ENCODE assay signal across 8 mouse cellular contexts in genomic region chr8:83973161-83974031, GRCm38 (mm10). TPM values are rescaled to one million over a fixed set of nuclear protein-coding genes. Genes with fewer than 3 reads are reported as not detected.
A peak's percentile ranks its signal among the peaks of the same experiment; 100 is the strongest.
DNase-seq lines count a peak whose midpoint lies in the region; ATAC-seq lines count a peak whose summit lies in the region.

No protein-coding gene starts in this region.

- peaks cover 11% of the 10 kb centered on the region for H3K4me1 ChIP-seq in neural tube, embryonic 11.5 days (ENCODE audit: control insufficient read depth, insufficient read depth, low read length)
- peaks cover 12% of the 10 kb centered on the region; the same call in 1 of the 2 replicates for H3K4me1 ChIP-seq in forebrain, embryonic 11.5 days (replicated peaks; ENCODE audit: control insufficient read depth, insufficient read depth, low read length)

- peak overlapping the region; percentile 81 for H3K9ac ChIP-seq in neural tube, embryonic 11.5 days (ENCODE audit: low read length)
- peak overlapping the region; percentile 84 for H3K9ac ChIP-seq in forebrain, embryonic 11.5 days (ENCODE audit: low read length)

- 3% methylated on average over 36 of the region's 37 CpGs for WGBS in neural tube, embryonic 11.5 days
- 4% methylated on average over 37 of the region's 37 CpGs for WGBS in forebrain, embryonic 11.5 days

- H3K27me3 ChIP-seq in neural tube, embryonic 11.5 days (ENCODE audit: control insufficient read depth, insufficient read depth, low read length) = no peaks in the 10 kb centered on the region
- no peaks in the 10 kb centered on the region for H3K27me3 ChIP-seq in forebrain, embryonic 11.5 days (ENCODE audit: control insufficient read depth, insufficient read depth, low read length)

- H3K27ac ChIP-seq in neural tube, embryonic 11.5 days (ENCODE audit: low read depth, low read length) = peak overlapping the region; percentile 15; the same call in 1 of the 2 replicates
- H3K27ac ChIP-seq in forebrain, embryonic 11.5 days (ENCODE audit: low read depth, low read length) = peak overlapping the region; percentile 57; the same call in 1 of the 2 replicates

- no peaks in the 10 kb centered on the region for H3K9me3 ChIP-seq in neural tube, embryonic 11.5 days (ENCODE audit: control insufficient read depth, low read length)
- H3K9me3 ChIP-seq in forebrain, embryonic 11.5 days (ENCODE audit: control insufficient read depth, low read length) = no peaks in the 10 kb centered on the region

- H3K36me3 ChIP-seq in neural tube, embryonic 11.5 days (ENCODE audit: control insufficient read depth, insufficient read depth, low read length) = no peaks in the 10 kb centered on the region
- H3K36me3 ChIP-seq in forebrain, embryonic 11.5 days (ENCODE audit: control insufficient read depth, insufficient read depth, low read length) = no peaks in the 10 kb centered on the region; the same call in 1 of the 2 replicates

- DNase-seq in adrenal gland, adult (ENCODE audit: inconsistent age in 2 of 2, low spot score in 1 of 2) = peak; percentile 31 to 76
- no peak for DNase-seq in adrenal gland, adult 8-10 months
- peak; percentile 26 for DNase-seq in neural tube, embryonic 11.5 days (ENCODE audit: low spot score)
- DNase-seq in neural tube, embryonic 10.5 days (ENCODE audit: extremely low spot score, low spot score) = no peak
- peak; percentile 77 for DNase-seq in forebrain, embryonic 11.5 days (ENCODE audit: low spot score)
- DNase-seq in kidney, postnatal 25 days = peak; percentile 16 to 62
- DNase-seq in naive thymus-derived CD4-positive, alpha-beta T cell, adult 2 months (ENCODE audit: low read depth) = peak; percentile 23
- no peak for DNase-seq in left cerebral cortex, adult 9 months (ENCODE audit: low spot score in 2 of 2)

- H3K4me2 ChIP-seq in neural tube, embryonic 11.5 days (ENCODE audit: low read depth) = peak overlapping the region; percentile 95
- H3K4me2 ChIP-seq in forebrain, embryonic 11.5 days (ENCODE audit: low read depth, low read length, severe bottlenecking) = peak overlapping the region; percentile 93

- peak overlapping the region; percentile 94 for H3K4me3 ChIP-seq in neural tube, embryonic 11.5 days (ENCODE audit: low read depth, low read length)
- peak overlapping the region; percentile 91 for H3K4me3 ChIP-seq in forebrain, embryonic 11.5 days (ENCODE audit: low read depth, low read length)

- ATAC-seq in neural tube, embryonic 11.5 days (ENCODE audit: insufficient read depth, low FRiP score, low TSS enrichment) = peak; percentile 24
- ATAC-seq in forebrain, embryonic 11.5 days (replicated peaks; ENCODE audit: low FRiP score) = no peak; the same call in 1 of the 2 replicates

RNA-seq across cellular contexts. Expression of gene Prkaca, which starts 0.6 kb away (rescaled TPM):
- 100 to 1,000 TPM; 240 to 263 (median 253) TPM for total RNA-seq in adrenal gland, adult 8-10 months (2022)
- polyA plus RNA-seq in neural tube, embryonic 11.5 days (2014; fragmentation: Nextera tagmentation; extraction: Ambion mirVana) = 154 and 171 TPM in 2 replicates
- 171 and 189 TPM in 2 replicates for polyA plus RNA-seq in forebrain, embryonic 11.5 days (2014; fragmentation: Nextera tagmentation; extraction: Ambion mirVana)

RNA-seq across cellular contexts. Expression of gene Asf1b, which starts 18.1 kb away (rescaled TPM):
- 1 to 10 TPM; 1.1 to 2.7 (median 1.8) TPM for total RNA-seq in adrenal gland, adult 8-10 months (2022)
- 78.4 and 84.2 TPM in 2 replicates for polyA plus RNA-seq in neural tube, embryonic 11.5 days (2014; fragmentation: Nextera tagmentation; extraction: Ambion mirVana)
- polyA plus RNA-seq in forebrain, embryonic 11.5 days (2014; fragmentation: Nextera tagmentation; extraction: Ambion mirVana) = 92.7 and 94.0 TPM in 2 replicates

RNA-seq across cellular contexts. Expression of gene Gm10644, which starts 18.4 kb away (rescaled TPM):
- total RNA-seq in adrenal gland, adult 8-10 months (2022) = 1 to 10 TPM; 1.5 to 2.2 (median 1.9) TPM
- 0.44 and 0.57 TPM in 2 replicates for polyA plus RNA-seq in neural tube, embryonic 11.5 days (2014; fragmentation: Nextera tagmentation; extraction: Ambion mirVana)
- polyA plus RNA-seq in forebrain, embryonic 11.5 days (2014; fragmentation: Nextera tagmentation; extraction: Ambion mirVana) = 0.92 and 1.2 TPM in 2 replicates

RNA-seq across cellular contexts. Expression of gene Samd1, which starts 24.1 kb away (rescaled TPM):
- 10 to 100 TPM; 27.4 to 44.2 (median 34.9) TPM for total RNA-seq in adrenal gland, adult 8-10 months (2022)
- polyA plus RNA-seq in neural tube, embryonic 11.5 days (2014; fragmentation: Nextera tagmentation; extraction: Ambion mirVana) = 14.4 and 16.5 TPM in 2 replicates
- 12.3 and 16.8 TPM in 2 replicates for polyA plus RNA-seq in forebrain, embryonic 11.5 days (2014; fragmentation: Nextera tagmentation; extraction: Ambion mirVana)

RNA-seq across cellular contexts. Expression of gene 1700067K01Rik, which starts 27.9 kb away (rescaled TPM):
- under 1 TPM in 2 of 4 experiments, not detected in 2; 0.49 TPM for total RNA-seq in adrenal gland, adult 8-10 months (2022)
- 0.70 and 0.77 TPM in 2 replicates for polyA plus RNA-seq in neural tube, embryonic 11.5 days (2014; fragmentation: Nextera tagmentation; extraction: Ambion mirVana)
- 0.87 and 0.90 TPM in 2 replicates for polyA plus RNA-seq in forebrain, embryonic 11.5 days (2014; fragmentation: Nextera tagmentation; extraction: Ambion mirVana)

Comparison
In these comparisons a context has a peak if more than half of its experiments do, and no peak if none do; other contexts are left out.
1. DNase-seq: peak in adrenal gland, adult (2 of 2), neural tube, embryonic 11.5 days (single experiment), forebrain, embryonic 11.5 days (single experiment), kidney, postnatal 25 days (2 of 2) and naive thymus-derived CD4-positive, alpha-beta T cell, adult 2 months (single experiment); none in adrenal gland, adult 8-10 months (single experiment), neural tube, embryonic 10.5 days (single experiment) and left cerebral cortex, adult 9 months (0 of 2).